Mouse (Mus musculus): ENCODE measurements around the gene Mapk1ip1l. TPM values are rescaled to one million over a fixed set of nuclear protein-coding genes. Genes with fewer than 3 reads are reported as not detected.

Mapk1ip1l gene
- total and polyA plus RNA-seq, 3 experiments, result 58.6 to 189 (median 139) TPM

GRCm38 (mm10) chr14:47356622-47357021 is 58.6 kb downstream of the Mapk1ip1l start:
- Histone ChIP-seq H3K4me3 (ENCODE audit: low read depth, low read length) (no peak overlapping the region), H3K27me3 (ENCODE audit: insufficient read depth, low read length) (no peaks in the 10 kb centered on the region; the same call in 1 of the 2 replicates), H3K36me3 (replicated peaks) (no peaks in the 10 kb centered on the region), H3K9me3 (replicated peaks) (no peaks in the 10 kb centered on the region), H3K4me1 (ENCODE audit: insufficient read depth, low read depth, low read length) (peaks cover 34% of the 10 kb centered on the region)
- ATAC-seq (ENCODE audit: extremely low read depth, insufficient number of reproducible peaks, low FRiP score, poor library complexity, severe bottlenecking) (no peak), DNase-seq (ENCODE audit: low spot score) (no peak)
- TF ChIP-seq GATA1 (IDR thresholded peaks at IDR 0.05; ENCODE audit: borderline replicate concordance, low read length) (no peak), GATA2 (IDR thresholded peaks at IDR 0.05; ENCODE audit: borderline replicate concordance, low read depth, low read length) (no peak), TAL1 (conservative IDR thresholded peaks at IDR 0.05; ENCODE audit: low read depth, low read length) (no peak), POLR2AphosphoS5 (IDR thresholded peaks at IDR 0.05; ENCODE audit: insufficient replicate concordance, low read depth, low read length) (no peak), CTCF (IDR thresholded peaks at IDR 0.05; ENCODE audit: low read depth, low read length) (no peak)

DNA sequence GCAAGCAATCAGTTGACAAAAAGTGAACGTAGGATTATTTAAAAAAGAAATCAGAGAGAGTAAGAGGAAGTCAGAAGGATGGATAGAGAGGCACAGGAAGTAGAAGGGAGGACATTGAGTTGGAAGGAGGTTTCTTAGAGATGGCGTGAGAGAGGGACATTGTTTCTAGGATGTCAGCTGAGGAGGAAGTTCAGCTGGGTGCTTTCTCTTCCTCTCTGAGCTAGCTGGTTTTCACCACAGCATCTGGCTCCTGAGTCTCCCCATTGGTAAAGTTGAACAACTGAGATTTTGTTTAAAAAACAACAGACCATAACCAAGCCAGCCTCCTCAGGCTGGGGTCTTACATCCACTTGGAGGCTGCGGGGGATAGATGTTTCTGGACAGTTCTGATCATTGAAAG is 61.5 kb downstream of the Mapk1ip1l start:
- no peaks in the 10 kb centered on the region for H3K36me3 ChIP-seq (replicated peaks)
- DNase-seq (ENCODE audit: low spot score) (no peak), ATAC-seq (ENCODE audit: extremely low read depth, insufficient number of reproducible peaks, low FRiP score, poor library complexity, severe bottlenecking) (no peak)
- no peaks in the 10 kb centered on the region; the same call in 1 of the 2 replicates for H3K27me3 ChIP-seq (ENCODE audit: insufficient read depth, low read length)
- no peak overlapping the region for H3K4me3 ChIP-seq (ENCODE audit: low read depth, low read length)
- H3K4me1 ChIP-seq (ENCODE audit: insufficient read depth, low read depth, low read length), result peaks cover 33% of the 10 kb centered on the region
- no peak for TF ChIP-seq CTCF (IDR thresholded peaks at IDR 0.05; ENCODE audit: low read depth, low read length)
- TF ChIP-seq POLR2AphosphoS5 (IDR thresholded peaks at IDR 0.05; ENCODE audit: insufficient replicate concordance, low read depth, low read length), result no peak
- TF ChIP-seq TAL1 (conservative IDR thresholded peaks at IDR 0.05; ENCODE audit: low read depth, low read length), result no peak
- no peak for TF ChIP-seq GATA1 (IDR thresholded peaks at IDR 0.05; ENCODE audit: borderline replicate concordance, low read length)
- TF ChIP-seq GATA2 (IDR thresholded peaks at IDR 0.05; ENCODE audit: borderline replicate concordance, low read depth, low read length), result no peak
- H3K9me3 ChIP-seq (replicated peaks), result no peaks in the 10 kb centered on the region

GRCm38 (mm10) chr14:47361418-47361817 is 63.4 kb downstream of the Mapk1ip1l start:
- H3K9me3 ChIP-seq (replicated peaks), result no peaks in the 10 kb centered on the region
- ATAC-seq (ENCODE audit: extremely low read depth, insufficient number of reproducible peaks, low FRiP score, poor library complexity, severe bottlenecking) (no peak), DNase-seq (ENCODE audit: low spot score) (no peak)
- H3K4me3 ChIP-seq (ENCODE audit: low read depth, low read length), result no peak overlapping the region
- H3K4me1 ChIP-seq (ENCODE audit: insufficient read depth, low read depth, low read length), result peaks cover 45% of the 10 kb centered on the region
- TF ChIP-seq CTCF (IDR thresholded peaks at IDR 0.05; ENCODE audit: low read depth, low read length) (no peak), GATA2 (IDR thresholded peaks at IDR 0.05; ENCODE audit: borderline replicate concordance, low read depth, low read length) (no peak), GATA1 (IDR thresholded peaks at IDR 0.05; ENCODE audit: borderline replicate concordance, low read length) (no peak), TAL1 (conservative IDR thresholded peaks at IDR 0.05; ENCODE audit: low read depth, low read length) (no peak), POLR2AphosphoS5 (IDR thresholded peaks at IDR 0.05; ENCODE audit: insufficient replicate concordance, low read depth, low read length) (no peak)
- no peaks in the 10 kb centered on the region; the same call in 1 of the 2 replicates for H3K27me3 ChIP-seq (ENCODE audit: insufficient read depth, low read length)
- H3K36me3 ChIP-seq (replicated peaks), result no peaks in the 10 kb centered on the region

GRCm38 (mm10) chr14:47361899-47362298 is 63.8 kb downstream of the Mapk1ip1l start:
- Histone ChIP-seq H3K4me3 (ENCODE audit: low read depth, low read length) (no peak overlapping the region), H3K4me1 (ENCODE audit: insufficient read depth, low read depth, low read length) (peaks cover 48% of the 10 kb centered on the region)

DNA sequence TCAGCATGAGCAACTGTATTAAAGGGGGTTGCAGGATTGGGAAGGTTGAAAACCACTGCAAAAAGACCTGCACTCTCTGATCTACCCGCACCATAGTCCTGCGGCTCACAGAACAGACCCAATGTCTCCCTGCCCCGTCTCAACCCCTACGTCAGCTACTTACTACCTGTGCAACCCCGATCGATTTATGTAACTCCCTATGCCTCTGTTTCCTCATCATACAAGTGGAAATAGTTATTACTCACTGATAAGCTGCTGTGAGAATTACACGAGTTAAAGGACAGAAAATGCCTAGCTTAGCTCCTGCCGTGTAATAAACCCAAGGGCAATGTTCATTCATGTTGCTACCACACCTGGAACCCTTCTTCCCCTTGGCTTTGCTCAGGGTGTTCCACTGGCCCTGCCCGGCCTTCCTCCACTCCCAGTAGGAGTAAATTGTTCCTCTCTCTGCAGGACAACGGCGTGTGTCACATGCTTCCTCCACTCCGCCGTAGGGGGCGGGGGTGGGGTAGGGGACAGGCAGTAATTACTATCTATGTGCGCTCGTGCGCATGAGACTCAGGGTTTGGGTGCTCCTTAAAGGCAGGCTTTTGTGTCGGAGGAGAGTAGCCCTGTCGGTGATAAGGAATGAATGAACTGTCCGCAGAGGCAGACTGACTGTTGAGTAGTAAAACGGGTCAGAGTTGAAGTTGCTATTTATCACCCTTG is 66.8 kb downstream of the Mapk1ip1l start:
- Histone ChIP-seq H3K36me3 (replicated peaks) (no peaks in the 10 kb centered on the region), H3K9me3 (replicated peaks) (no peaks in the 10 kb centered on the region), H3K4me3 (ENCODE audit: low read depth, low read length) (peak overlapping the region; percentile 25; the same call in 1 of the 2 replicates), H3K4me1 (ENCODE audit: insufficient read depth, low read depth, low read length) (peaks cover 64% of the 10 kb centered on the region), H3K27me3 (ENCODE audit: insufficient read depth, low read length) (peaks cover 2% of the 10 kb centered on the region; the same call in 1 of the 2 replicates)
- peak; percentile 68 for ATAC-seq (ENCODE audit: extremely low read depth, insufficient number of reproducible peaks, low FRiP score, poor library complexity, severe bottlenecking)
- peak; percentile 54 for DNase-seq (ENCODE audit: low spot score)
- TF ChIP-seq POLR2AphosphoS5 (IDR thresholded peaks at IDR 0.05; ENCODE audit: insufficient replicate concordance, low read depth, low read length) (no peak), GATA1 (IDR thresholded peaks at IDR 0.05; ENCODE audit: borderline replicate concordance, low read length) (no peak), CTCF (IDR thresholded peaks at IDR 0.05; ENCODE audit: low read depth, low read length) (no peak), GATA2 (IDR thresholded peaks at IDR 0.05; ENCODE audit: borderline replicate concordance, low read depth, low read length) (no peak), TAL1 (conservative IDR thresholded peaks at IDR 0.05; ENCODE audit: low read depth, low read length) (no peak)

More at GRCm38 (mm10) chr14:47361899-47362298, 63.8 kb downstream of the Mapk1ip1l start:
- no peaks in the 10 kb centered on the region; the same call in 1 of the 2 replicates for H3K27me3 ChIP-seq (ENCODE audit: insufficient read depth, low read length)
- no peaks in the 10 kb centered on the region for H3K9me3 ChIP-seq (replicated peaks)
- DNase-seq (ENCODE audit: low spot score) (no peak), ATAC-seq (ENCODE audit: extremely low read depth, insufficient number of reproducible peaks, low FRiP score, poor library complexity, severe bottlenecking) (no peak)
- no peaks in the 10 kb centered on the region for H3K36me3 ChIP-seq (replicated peaks)
- TF ChIP-seq TAL1 (conservative IDR thresholded peaks at IDR 0.05; ENCODE audit: low read depth, low read length) (no peak), CTCF (IDR thresholded peaks at IDR 0.05; ENCODE audit: low read depth, low read length) (no peak), GATA2 (IDR thresholded peaks at IDR 0.05; ENCODE audit: borderline replicate concordance, low read depth, low read length) (no peak), GATA1 (IDR thresholded peaks at IDR 0.05; ENCODE audit: borderline replicate concordance, low read length) (no peak)

- no peaks in the 10 kb centered on the region for H3K36me3 ChIP-seq (replicated peaks)
- no peaks in the 10 kb centered on the region for H3K9me3 ChIP-seq (replicated peaks)
- H3K4me1 ChIP-seq (ENCODE audit: insufficient read depth, low read depth, low read length), result peaks cover 57% of the 10 kb centered on the region
- peak; percentile 32 for ATAC-seq (ENCODE audit: extremely low read depth, insufficient number of reproducible peaks, low FRiP score, poor library complexity, severe bottlenecking)
- TF ChIP-seq CTCF (IDR thresholded peaks at IDR 0.05; ENCODE audit: low read depth, low read length) (no peak), GATA1 (IDR thresholded peaks at IDR 0.05; ENCODE audit: borderline replicate concordance, low read length) (no peak), GATA2 (IDR thresholded peaks at IDR 0.05; ENCODE audit: borderline replicate concordance, low read depth, low read length) (no peak), POLR2AphosphoS5 (IDR thresholded peaks at IDR 0.05; ENCODE audit: insufficient replicate concordance, low read depth, low read length) (no peak)
- H3K4me3 ChIP-seq (ENCODE audit: low read depth, low read length), result peak overlapping the region; percentile 25; the same call in 1 of the 2 replicates
- H3K27me3 ChIP-seq (ENCODE audit: insufficient read depth, low read length), result peaks cover 15% of the 10 kb centered on the region; the same call in 1 of the 2 replicates
- peak; percentile 35 for DNase-seq (ENCODE audit: low spot score)
Measured at GRCm38 (mm10) chr14:47366881-47367321, 68.8 kb downstream of the Mapk1ip1l start.
